Mouse (Mus musculus) brain, adult 2 months (tissue): ENCODE measurements around the gene Wipf2.
"Not testable (repeated sequence)": the region's sequence is repeated elsewhere in the genome, so short reads cannot be mapped to it uniquely, and the experiment has no call there.

ENCODE experiments used
- DNase-seq: peaks from one replicate; pipeline ENCODE4 v3.0.0; 2011; ENCODE audit warnings: low read depth, low spot score

Wipf2 gene

DNA sequence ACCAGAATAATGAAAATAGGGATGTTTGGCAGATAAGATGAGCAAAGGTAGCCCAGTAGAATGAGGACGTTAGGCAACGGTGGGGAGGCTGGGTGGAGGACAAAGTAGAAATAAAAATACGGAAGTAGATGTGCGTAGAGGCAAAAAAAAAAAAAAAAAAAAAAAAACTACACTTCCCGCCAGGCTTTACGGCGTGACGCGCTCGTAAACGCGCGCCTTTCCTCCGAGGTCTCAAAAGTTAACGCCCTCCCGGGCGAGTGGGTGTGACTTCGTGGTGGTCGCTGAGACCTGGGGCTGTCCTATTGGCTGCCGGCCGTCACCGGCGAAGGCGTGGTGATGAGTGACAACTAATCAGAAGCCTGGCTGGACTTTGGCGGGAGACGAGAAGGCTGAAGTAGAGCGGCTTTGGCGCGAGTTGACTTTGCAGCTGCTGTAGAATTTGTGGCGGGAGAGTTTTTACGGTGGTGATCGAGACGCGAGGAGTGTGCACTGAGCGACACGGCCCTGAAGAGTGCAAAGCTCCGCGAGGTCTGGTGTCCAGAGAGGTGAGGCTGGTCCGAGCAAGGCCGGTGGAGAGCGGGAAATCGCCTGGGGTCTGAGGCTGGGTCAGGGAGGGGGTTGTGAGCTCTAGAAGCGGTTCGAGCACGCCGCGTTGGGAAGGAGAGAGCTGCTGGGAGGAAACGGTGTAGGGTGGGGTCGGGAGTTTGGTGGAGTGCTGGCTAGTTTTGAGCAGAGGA lies 44.2 kb downstream of the Wipf2 start, which contains the start of gene Cdc6:
Cdc6 (plus strand) TSS at position 365 of the 737 bp plus-strand sequence.
- DNase-seq = peak; percentile 98

DNA sequence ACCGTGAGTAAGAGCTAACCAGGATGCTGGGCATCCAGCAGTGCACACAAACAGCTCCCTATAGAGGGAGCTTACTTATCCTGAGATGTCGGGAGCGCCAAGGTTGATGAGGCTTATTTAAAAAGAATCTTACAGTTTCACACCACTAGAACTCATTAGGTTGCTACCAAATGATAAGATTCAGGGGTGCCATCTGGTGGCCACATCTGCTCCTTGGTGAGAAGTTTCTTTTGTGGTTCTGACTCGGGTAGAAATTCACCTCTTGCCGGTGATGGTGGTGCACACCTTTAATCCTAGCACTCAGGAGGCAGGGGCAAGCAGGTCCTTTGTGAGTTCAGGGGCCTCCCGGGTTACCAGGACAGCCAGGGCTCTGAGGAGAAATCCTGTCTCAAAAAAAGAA lies 46.2 kb downstream of the Wipf2 start:
- DNase-seq = peak; percentile 88

DNA sequence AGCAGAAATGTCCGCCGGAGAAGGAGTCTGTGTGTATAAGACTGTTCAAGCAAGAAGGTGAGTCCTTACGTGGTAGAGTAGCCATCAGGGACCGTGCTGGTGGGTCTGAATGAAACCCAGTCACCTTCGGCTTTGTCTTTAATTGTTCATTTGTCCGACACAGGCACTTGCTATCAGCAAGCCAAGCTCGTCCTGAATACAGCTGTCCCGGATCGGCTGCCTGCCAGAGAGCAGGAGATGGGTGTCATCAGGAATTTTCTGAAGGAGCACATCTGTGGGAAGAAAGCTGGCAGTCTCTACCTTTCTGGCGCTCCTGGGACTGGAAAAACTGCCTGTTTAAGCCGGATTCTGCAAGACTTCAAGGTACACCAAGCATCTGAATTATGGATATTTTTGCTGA lies 47.0 kb downstream of the Wipf2 start:
- no peak for DNase-seq

DNA sequence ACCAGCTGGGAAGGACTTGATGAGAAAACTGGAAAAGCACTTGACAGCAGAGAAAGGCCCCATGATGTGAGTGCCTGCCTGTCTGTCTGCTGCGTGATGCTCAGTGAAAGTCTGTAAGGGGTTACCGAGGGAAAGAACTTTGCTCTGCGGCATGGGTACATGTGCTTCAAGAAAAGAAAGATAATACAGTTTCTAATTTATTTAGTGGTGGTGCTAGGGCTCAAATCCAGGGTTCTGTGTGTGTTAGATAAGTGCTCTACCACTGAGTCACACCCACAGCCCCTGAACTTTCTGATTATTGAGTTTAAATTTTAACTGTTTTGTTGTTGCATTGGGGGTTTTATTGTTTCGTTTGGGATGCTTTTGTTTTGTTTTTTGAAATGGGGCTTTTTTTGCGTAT lies 48.1 kb downstream of the Wipf2 start:
- no peak for DNase-seq

DNA sequence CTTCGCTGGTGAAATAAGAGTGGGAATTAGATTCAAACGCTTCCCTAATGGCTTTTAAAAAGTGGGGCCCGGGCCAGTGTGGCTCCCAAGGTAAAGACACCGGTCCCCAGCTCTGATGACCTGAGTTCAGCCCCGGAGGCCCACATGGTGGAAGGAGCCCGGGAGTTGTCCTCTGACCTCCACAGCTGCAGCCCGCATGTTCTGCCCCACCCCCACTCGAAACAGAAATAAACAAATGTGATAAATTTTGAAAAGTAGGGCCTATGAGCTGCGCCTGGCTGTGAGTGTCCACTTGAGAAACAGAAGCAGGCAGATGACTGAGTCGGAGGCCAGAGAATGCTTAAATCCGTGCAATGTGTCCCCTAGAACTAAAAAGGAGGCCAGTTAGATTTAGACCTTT lies 50.8 kb downstream of the Wipf2 start:
- no peak for DNase-seq

DNA sequence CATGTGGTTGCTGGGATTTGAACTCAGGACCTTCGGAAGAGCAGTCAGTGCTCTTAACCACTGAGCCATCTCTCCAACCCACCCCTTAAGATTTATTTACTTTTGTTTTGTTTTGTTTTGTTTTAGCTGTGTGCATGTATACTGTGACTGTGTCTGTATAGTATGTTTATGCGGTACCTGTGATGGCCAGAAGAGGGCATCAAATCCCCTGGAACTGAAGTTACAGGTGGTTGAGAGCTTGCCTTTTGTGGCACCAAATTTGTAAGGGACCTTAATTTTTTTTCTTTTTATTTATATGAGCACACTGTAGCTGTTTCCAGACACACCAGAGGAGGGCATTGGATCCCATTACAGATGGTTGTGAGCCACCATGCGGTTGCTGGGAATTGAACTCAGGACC lies 52.9 kb downstream of the Wipf2 start:
- DNase-seq = not testable (repeated sequence)

DNA sequence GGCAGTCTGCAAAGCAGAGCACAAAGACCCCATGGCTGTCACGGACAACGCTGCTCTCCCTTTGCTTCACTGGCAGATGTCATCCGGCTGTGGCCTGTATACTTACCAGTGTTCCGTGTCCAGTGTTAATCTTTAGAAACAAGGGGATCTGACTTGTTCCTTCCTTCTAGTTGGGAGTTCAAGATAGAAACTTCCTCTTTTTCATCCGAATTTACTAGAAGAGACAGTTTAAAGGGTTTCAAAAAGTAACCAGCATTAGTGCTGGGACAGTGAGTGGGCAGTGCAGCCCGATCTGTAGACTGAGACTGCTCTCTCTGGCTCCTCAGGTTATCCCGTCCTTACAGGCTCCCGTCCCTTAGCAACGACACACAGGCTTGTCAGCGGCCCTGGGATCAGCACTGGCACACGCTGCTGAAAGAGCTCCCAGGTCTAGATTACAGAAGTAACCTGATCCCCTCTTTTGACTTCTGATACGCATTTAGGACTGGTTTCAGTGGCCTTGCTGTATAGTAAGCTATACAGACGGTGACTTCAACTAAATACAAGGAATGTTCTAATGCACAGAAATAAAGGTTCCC lies 54.1 kb downstream of the Wipf2 start:
- DNase-seq = no peak

DNA sequence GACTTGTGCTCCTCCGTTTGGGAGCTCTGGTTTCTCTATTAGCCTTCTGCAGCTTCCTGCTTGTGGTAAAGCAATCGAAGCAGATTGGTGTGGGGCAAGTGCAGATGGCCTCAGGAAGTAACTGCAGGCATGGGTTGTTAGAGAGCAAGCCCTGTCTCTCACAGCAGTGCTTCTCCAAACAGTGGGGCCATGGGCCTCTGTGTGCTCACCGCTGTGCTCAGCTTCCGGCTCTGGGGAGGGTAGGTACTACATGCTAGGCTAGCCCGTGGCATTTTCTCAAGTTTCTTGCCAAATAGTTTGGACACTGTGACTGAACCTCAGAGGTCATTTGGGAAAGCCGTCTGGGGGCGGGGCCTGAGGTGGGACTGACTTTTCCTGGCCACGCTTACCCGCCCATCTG lies 54.8 kb downstream of the Wipf2 start:
- no peak for DNase-seq

DNA sequence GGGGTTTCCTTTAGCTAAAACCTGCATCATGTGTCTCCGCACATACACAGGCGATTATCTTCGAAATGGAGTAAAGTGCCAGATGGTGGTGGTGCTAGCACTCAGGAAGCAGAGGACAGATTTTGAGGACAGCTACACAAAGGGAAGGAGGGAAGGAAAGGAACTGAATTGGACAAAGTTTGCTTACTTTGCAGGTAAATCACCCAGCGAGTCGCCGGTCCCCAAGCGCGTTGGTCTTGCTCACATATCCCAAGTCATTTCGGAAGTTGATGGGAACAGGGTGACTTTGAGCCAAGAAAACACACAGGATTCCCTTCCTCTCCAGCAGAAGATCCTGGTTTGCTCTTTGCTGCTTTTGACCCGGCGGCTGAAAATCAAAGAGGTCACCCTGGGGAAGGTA lies 55.6 kb downstream of the Wipf2 start:
- DNase-seq = no peak

DNA sequence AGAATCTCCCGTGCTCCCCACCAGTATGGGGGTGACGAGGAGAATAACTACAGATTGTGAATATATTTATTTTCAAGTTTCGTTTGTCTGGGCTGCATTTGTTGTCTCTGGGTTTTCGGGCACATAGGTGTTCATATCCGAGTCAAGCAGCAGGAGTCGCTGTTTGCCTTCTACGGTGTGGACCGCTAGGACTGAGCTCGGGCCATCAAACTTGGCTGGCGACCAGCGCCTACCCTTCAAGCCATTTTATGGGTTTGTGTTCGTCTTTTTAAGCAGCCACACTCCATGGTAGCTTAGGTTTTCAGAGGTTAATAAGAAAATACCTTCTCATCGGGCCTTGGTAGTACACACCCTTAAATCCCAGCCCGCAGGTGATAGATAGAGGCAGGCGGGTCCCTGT lies 58.4 kb downstream of the Wipf2 start:
- DNase-seq = peak; percentile 53

DNA sequence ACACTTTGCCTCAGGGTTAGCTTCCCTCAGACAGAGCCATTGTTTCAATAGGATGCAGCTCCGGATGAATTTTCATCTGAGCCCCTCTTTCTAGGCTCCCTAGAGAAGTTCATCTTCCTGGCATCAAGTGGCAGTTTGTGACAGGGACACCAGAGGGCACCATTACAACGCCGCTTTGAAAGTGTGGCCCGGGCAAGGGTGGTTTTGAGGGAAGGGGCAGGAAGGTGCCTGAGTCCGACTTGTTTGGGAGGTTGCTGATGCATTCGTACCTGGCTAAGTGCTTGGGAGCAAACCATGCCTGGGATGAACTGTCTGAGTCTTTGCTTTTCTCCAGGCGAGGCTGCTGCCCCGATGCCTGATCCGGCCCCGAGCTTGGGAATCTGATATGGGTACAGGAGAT lies 58.9 kb downstream of the Wipf2 start:
- DNase-seq = peak; percentile 76

DNA sequence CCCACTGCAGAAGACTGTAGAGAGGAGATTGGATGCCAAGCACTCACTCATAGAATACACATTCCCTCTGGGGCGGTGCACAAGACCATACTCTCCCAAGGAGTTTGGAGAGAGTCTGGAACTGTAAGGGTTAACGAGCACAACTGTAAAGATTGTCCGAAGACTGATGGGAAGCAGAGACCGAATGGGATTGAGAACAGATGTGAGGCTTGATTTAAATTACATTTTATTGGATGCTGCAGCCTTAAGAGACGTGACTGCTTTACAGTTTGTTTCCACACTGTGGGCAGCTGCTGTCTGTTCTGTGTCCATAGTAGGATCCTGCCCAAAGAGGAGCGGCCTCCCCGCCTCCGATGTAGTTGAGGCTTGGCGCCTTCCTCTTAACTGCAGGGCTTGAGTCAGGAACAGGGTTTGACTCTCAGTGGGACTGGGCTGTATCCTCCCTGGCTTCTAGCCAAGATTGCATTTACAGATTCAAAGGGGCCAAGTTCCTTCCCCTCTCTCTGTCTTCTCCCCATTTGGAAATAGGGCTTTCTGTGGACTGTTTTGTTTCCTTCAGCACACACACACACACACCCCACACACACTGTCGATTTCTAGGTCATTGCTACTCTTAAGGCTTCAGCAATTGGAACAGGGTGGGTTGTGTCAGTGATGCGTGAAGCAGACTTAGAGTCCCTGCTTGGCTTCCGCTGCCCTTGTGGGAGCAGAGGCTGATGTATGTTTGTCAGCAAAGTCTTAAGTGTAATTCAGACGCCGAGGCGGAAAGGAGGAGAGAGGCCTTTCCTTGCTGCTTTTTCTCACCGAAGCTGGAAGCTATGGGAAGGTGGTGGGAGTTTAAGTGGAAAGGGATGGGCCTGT lies 59.6 kb downstream of the Wipf2 start:
- DNase-seq = not testable (repeated sequence)

DNA sequence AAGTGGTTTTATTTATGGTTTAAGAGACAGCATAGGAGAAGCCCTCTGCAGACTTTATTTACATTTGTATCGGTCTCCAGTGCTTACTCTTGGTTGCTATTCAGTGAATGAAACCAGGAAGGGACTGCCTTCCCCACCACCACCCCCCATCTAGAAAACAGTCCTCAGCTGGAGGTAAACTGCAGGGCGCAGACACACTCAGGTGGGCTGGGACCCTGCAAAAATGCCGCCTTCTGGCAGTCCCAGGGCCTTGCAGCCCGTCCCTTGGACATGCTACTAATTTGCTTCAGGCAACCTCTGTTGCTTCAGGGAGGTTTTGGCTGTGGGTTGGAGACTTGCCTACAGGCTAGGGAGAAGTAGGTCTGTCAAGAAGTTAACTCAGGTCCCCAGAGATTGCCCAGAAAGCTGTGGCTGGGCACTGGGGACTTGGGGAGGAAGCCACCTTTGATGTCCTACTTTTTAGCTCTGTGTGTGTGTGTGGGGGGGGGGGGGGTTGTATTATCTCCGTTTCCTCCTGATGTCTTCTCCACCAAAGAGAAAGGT lies 61.3 kb downstream of the Wipf2 start:
- DNase-seq = no peak

DNA sequence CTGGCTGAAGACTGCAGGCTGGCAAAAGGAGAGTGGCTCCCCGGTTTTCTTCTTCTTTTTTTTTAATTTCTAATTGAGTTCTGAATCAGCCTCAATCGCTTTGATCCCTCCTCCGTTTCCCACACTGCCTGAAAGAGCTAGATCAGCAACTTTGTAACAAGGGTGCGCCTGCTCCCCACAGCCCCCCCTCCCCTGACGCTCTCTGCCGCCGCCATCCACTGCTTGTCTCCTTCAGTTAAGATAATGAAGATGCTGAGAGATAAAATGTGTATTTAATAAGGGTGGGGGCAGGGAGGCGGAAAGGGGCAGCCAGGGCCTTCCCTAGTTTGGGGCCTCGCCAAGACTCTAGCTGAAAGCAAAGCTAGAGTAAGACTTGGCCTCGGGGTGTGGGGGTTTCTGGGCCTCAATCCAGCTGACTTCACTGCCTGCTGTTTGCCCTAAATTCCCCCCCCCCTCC lies 61.9 kb downstream of the Wipf2 start:
- peak; percentile 54 for DNase-seq

DNA sequence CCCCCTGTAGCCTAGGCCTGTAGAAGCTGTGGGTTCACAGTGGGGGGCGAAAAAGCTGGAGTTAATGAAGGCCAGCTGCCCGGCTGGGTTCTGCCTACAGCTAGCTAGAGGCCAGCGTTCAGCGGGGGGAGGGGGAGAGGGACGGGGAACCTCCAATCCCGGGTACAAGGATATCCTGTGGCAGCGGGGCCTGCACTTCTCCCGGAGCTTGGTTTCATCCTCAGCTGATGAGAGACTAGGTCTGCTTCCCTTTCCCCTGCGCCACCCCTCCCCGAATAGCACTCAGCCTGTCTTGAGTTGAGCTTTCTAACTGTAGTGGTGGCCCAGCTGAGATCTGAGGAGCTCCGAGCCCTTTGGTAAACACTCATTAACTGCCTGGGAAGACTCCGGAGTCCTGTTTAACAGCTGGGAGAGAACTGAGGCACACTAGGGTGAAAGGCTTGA lies 62.5 kb downstream of the Wipf2 start:
- DNase-seq = peak; percentile 54

DNA sequence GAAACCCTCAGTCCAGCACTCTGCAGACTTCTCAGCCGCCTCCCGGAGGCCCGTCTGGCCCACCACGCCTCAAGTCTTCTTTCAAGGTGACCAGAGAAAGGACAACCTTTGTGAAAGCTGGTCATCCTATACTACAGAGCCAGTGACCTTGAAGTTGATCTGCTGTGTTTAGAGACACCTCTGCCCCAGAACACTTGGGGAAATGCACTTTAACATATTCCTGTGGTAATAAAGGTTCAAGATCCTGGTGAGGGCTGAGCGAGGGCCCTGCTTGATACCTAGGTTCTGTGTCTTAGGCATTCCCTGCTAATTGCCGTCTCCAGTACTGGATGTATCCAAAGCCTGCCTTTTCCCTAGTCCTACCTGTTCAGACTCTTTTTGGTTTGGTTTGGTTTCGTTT lies 63.1 kb downstream of the Wipf2 start:
- no peak for DNase-seq

DNA sequence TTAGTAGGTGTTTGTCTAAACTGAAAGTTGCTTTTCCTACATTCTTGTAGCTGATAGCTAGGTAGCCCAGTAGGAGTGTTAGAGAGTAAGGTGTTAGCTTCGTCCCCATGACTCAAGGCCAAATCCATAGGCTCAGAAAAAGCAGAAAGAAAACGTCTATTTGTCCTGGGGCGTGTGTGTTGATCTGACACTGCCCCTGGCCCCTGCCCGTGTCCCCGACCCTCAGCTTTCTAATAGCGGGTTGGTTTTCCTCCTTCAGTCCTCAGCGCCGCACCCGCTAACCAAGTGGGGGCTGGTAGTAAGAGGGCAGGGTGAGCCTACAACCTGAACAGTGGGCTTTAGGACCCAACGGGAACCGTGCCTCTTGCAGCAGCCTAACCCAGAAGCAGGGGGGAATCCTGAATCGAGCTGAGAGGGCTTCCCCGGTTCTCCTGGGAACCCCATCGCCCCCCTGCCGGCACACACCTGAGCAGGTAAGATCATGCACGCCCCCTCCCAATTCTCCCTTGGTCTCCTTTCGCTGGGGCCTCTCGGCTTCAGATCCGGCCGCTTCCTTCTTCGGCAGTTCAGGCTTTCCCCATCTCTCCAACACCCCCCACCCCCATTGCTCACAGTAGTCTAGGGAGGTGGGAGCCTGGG lies 64.1 kb downstream of the Wipf2 start, which contains the start of gene Rara:
Rara (plus strand) TSS at position 381 of the 639 bp plus-strand sequence.
- DNase-seq = peak; percentile 94

DNA sequence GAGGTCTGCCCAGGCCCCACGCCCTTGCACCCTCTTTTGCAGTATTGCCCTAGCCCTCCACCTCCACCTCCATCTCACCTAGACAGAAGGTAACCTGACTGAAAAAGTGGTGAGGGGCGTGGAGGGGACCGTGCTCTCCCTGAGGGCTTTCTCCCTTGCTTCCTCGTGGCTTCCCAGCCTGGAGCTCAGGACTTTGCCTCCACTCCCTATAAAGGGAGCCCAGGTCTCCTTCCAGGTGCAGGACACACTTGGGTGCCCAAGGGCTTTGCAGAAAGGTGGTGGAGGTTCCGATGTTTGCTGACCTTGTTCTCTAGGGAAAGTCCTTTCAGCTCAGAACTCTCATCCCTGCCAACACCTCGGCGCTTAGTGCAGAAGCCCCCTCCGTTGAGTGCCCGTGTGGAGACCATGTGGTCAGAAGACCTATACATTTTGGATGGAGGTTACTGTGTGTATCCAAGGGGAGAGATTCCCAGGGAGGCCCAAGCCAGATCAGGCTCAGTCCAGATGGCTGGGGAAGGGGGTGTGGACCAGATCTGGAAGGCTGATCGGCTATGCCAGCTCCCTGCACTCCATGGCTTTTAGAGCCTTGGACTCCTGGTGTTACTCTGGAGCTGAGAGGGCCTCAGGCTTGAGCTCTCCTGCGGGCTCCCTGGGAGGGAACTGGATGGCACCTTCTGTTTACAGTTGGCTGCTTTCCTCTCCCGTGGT lies 64.9 kb downstream of the Wipf2 start:
- DNase-seq = peak; percentile 79

DNA sequence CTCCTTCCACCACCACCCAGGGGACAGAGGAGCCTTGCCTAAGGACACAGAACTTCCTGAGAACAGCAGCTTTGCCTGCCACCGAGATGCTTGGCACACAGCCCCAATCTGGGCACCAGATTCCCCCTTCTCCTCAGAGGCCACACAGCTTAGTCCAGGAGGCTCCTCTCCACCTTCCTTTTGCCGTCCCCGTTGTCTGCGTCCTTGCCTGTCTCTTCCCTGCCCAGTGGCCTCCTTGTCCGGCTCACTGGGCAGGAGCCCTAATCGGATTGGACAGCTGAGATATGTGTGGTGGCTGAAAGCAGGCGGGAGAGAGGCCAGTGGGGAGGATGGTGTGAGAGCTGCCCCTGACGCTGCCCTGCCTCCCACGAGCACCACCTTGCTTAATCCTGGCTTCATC lies 66.1 kb downstream of the Wipf2 start:
- DNase-seq = peak; percentile 85

DNA sequence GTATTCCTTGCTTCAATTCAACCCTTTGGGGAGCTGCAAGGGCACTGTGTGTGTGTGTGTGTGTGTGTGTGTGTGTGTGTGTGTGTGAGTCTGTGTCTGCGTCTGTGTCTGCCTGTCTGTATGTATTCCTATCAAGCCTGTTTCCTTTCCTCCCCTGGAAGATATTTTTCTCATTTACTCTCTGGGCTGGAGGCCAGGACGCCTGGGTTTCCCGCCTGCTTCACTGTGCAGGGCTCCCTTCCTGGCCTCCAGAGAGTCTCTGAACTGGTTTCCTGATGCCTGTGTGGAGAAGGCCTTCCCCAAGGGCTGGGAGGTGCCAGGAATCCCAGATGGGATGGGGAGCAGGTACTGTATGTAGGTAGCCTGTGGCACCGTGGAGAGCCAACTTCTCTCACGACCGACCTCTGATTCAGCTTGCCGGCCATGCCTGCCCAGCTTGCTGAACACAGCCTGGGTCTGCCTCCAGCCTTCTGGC lies 66.7 kb downstream of the Wipf2 start:
- DNase-seq = peak; percentile 92
